ENCODE assay signal across 8 mouse cellular contexts in genomic region chr2:31742134-31742533, GRCm38 (mm10). TPM values are rescaled to one million over a fixed set of nuclear protein-coding genes. Genes with fewer than 3 reads are reported as not detected.
A peak's percentile ranks its signal among the peaks of the same experiment; 100 is the strongest.
DNase-seq lines count a peak whose midpoint lies in the region; ATAC-seq and TF ChIP-seq lines count a peak whose summit lies in the region.

No protein-coding gene starts in this region.

- H3K4me3 ChIP-seq in layer of hippocampus, adult 2 months: no peak overlapping the region
- no peak overlapping the region for H3K4me3 ChIP-seq in midbrain, embryonic 11.5 days (ENCODE audit: low read depth, low read length)

- H3K4me1 ChIP-seq in midbrain, embryonic 11.5 days (ENCODE audit: control insufficient read depth, insufficient read depth, low read length): no peaks in the 10 kb centered on the region

- no peak overlapping the region for H3K4me2 ChIP-seq in midbrain, embryonic 11.5 days

- ATAC-seq in midbrain, embryonic 11.5 days (ENCODE audit: low FRiP score): no peak

- H3K27ac ChIP-seq in layer of hippocampus, adult 2 months: peak overlapping the region; percentile 72; the same call in 1 of the 2 replicates
- H3K27ac ChIP-seq in midbrain, embryonic 11.5 days (ENCODE audit: low read depth, low read length): no peak overlapping the region

- H3K27me3 ChIP-seq in midbrain, embryonic 11.5 days (ENCODE audit: control insufficient read depth, insufficient read depth, low read length): no peaks in the 10 kb centered on the region

- 51% methylated on average over 7 of the region's 7 CpGs for WGBS in midbrain, embryonic 11.5 days

- TF ChIP-seq CTCF in layer of hippocampus, adult 2 months (conservative IDR thresholded peaks at IDR 0.05): no peak

- DNase-seq in layer of hippocampus, adult 2 months (ENCODE audit: low spot score in 2 of 2): peak in 1 of 2 experiments; percentile 49
- no peak for DNase-seq in layer of hippocampus, adult 8-10 months (ENCODE audit: low spot score in 2 of 2)
- peak; percentile 65 for DNase-seq in adrenal gland, postnatal 14 days
- DNase-seq in heart, adult 18-20 months: peak; percentile 77 to 84
- peak; percentile 58 for DNase-seq in lung, postnatal 25 days (ENCODE audit: low spot score)
- DNase-seq in cerebellum, postnatal 10 days: no peak
- no peak for DNase-seq in midbrain, embryonic 11.5 days (ENCODE audit: low spot score, missing footprints)
- no peak for DNase-seq in kidney, postnatal 25 days

- no peak overlapping the region for H3K9ac ChIP-seq in midbrain, embryonic 11.5 days (ENCODE audit: low read length)

- H3K9me3 ChIP-seq in midbrain, embryonic 11.5 days (ENCODE audit: control insufficient read depth, low read length): no peaks in the 10 kb centered on the region

- no peaks in the 10 kb centered on the region for H3K36me3 ChIP-seq in midbrain, embryonic 11.5 days (ENCODE audit: control insufficient read depth, insufficient read depth, low read length)

RNA-seq across cellular contexts. Expression of gene Abl1, which starts 54.0 kb away (rescaled TPM):
- total RNA-seq in layer of hippocampus, adult 2 months (2021): 10 to 100 TPM; 44.1 to 44.7 TPM
- 10 to 100 TPM; 45.2 to 52.9 (median 46.9) TPM for total RNA-seq in layer of hippocampus, adult 8-10 months (2022)
- 57.5 and 67.3 TPM in 2 replicates for total RNA-seq in adrenal gland, postnatal 14 days (2021)
- 10 to 100 TPM; 25.5 to 26.5 TPM for total RNA-seq in heart, adult 18-20 months (2021)
- polyA plus RNA-seq in midbrain, embryonic 11.5 days (2014; fragmentation: Nextera tagmentation; extraction: Ambion mirVana): 28.4 and 33.0 TPM in 2 replicates

Comparison
In these comparisons a context has a peak if more than half of its experiments do, and no peak if none do; other contexts are left out.
1. DNase-seq: peak in adrenal gland, postnatal 14 days (single experiment), heart, adult 18-20 months (2 of 2) and lung, postnatal 25 days (single experiment); none in layer of hippocampus, adult 8-10 months (0 of 2), cerebellum, postnatal 10 days (0 of 2), midbrain, embryonic 11.5 days (single experiment) and kidney, postnatal 25 days (0 of 2).